Mouse (Mus musculus): ENCODE measurements at regions not wholly inside any gene's neighbourhood (a gene's known extent, or its start where the extent isn't known, plus 50 kb on each side); places are given as distances from the start of the nearest gene placed in this dataset.

DNA sequence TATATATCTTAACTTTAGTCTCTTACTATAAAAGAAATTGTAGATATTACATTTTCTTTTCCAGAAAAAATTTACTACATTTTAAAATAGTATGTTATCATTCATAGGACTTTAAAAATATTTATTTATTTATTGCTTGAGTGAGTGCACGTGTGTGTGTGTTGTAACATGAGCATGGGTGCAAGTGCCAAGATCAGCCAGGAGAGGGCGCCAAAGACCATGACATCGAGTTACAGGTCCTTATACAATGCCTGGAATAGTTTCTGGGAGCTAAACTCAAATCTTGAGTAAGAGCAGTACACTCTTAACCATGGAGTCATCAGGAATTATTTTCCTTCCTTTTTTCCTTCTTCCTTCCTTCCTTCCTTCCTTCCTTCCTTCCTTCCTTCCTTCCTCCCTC is 185.4 kb upstream of the Mageb4 start:
- peak; percentile 61 for DNase-seq (ENCODE audit: low read depth, low spot score)

Measured in ZHBTc4 (cell line).